Mouse (Mus musculus): ENCODE measurements at regions not wholly inside any gene's neighbourhood (a gene's known extent, or its start where the extent isn't known, plus 50 kb on each side); places are given as distances from the start of the nearest gene placed in this dataset.

DNA sequence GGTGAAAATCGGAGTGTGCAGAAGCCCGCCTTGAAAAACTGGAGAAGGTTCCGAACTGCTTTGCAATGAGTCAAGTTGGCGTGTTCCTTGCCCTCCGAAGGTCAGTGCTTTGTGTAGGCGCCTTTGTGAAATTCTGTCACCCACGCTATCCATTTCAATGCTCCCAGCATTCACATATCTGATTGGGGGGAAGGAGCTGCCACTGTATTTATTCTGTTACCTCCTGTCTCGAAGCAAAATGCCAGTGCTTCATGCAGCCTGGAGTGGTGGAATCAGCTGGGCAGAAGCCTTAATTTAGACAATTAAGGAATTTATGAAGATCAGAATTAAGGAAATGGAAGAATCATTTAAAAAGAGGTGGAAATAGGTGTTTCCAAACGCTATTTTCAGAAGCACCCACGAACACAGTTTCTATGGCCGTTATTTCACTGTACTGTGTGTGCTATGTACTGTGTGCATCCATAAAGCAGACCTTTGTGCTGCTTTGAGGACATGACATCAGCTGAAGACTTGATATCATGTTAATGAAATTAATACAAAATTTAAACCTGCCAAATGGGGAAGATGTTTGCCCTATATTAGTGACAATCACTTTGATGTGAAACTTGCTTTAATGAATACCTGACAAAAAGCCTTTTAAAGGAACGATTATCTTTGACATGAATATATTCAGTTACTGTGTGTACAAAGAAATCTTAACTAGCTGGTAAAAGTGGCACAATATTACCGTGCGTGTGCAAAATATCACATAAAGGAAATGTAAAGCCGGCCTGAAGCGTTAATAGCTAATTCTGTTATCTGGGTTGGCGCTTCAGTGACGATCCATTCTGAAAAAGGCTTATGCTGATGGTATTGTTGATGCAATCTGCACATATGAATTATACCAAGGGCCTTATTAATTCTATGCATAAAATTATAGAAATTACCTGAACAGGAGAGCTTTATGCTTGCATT, 72.9 kb upstream of the Gls start:
- no peak for DNase-seq (ENCODE audit: low spot score)

DNA sequence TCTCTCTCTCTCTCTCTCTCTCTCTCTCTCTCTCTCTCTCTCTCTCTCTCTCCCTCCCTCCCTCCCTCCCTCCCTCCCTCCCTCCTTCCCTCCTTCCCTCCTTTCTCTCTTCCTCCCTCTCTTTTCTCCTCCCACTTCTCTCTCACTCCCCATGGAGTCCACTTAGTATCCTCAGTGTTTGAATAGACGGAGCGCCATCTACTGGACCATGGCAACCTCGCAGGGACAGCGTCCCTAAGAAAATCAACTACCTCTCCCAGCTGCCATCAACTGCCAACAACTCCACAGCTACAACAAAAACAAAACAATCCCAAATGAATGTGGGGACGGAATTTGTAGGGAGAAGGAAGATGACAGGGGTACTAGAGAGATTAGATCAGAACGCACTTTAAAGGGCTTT, 69.5 kb upstream of the Gls start:
- DNase-seq (ENCODE audit: low spot score) = peak; percentile 78

DNA sequence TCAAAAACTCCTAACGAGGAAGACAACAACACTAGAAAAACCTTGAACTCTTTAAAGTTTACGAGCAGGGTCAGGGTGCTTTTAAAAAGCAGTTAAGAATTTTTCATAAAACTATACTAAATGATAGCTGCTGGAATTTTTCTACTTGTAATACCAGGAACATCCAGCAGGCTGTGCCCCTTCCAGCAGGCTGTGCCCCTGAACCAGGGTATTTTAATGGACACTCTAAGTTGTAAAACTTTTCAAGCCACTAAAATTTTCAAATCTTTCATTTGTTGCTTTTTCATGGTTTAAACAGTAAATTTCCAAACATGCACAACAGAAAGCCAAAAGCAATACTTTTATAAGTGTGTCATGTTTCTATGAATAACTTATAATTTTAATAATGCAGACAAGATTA, 68.2 kb upstream of the Gls start:
- peak; percentile 13 for DNase-seq (ENCODE audit: low spot score)

DNA sequence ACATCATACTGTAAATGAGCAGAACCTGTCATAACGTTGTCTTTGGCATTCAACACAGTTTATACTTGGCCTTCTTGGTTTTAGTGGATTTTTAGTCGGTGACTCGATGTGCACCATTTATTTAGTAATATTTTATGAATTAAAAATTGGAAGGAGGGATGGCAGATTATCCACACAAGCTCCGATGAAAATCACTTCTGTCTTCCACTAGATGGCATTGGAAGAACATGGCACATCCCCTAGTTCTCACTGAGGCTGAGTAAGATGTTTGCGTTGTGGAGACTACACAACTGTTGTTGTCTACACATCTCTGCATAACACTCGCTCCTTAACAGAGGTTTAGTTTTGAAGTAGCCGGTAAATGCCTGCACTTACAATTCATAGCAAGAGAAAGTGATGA, 66.5 kb upstream of the Gls start:
- DNase-seq (ENCODE audit: low spot score) = no peak

DNA sequence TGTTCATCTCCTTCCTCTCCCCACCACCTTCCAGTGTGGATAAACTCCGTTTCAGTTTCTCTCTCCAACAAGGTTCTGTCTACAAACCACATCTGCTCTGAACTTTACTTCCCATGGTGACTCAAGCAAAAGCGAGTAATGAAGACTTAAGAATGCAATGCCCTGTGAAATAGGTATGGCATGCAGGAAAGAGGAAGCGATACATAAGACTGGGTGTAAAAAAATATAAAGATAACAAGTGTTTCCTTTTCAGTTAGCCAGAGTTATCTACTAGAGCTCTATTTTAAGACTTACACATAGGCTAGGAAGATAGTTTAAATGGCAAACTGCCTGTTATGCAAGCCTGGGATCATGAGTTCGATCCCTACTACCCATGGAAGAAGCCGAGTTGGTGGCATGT, 65.3 kb upstream of the Gls start:
- no peak for DNase-seq (ENCODE audit: low spot score)

DNA sequence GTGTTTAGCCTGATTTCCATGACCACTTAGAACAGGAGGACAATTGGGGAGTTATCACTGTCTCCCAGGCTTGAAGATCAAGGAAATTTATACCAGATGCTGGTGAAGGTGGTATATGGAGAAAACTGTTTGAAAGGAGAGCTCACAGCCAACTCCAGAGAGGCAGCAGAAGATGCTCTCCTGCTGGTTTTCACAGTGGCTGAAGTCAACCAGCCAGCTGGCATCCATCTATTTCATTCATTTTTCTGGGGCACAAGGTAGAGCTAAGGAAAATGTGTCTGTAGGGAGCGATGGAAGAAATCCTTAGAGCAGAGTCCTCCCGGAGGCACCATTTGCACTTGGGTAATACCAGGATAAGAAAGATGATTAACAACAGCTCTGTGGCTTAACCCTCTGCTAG, 63.1 kb upstream of the Gls start:
- no peak for DNase-seq (ENCODE audit: low spot score)

DNA sequence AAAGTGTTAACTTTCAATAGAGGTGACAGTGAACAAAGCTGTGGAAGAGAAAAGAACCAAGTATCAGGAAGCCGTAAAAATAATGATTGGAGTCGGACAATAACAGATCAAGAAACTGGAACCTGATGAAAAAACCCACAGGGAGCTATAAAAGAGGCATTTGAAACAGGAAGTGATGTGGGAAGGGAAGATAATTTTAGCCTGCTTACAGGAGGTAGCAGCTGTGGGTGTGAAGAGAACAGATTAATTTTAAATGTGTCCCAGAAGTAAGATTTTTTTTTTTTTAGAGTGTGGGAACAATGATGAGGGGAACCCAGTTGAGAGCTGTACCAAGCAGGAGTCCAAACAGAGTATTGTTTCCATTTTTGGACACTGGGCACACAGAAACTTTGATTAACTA, 61.5 kb upstream of the Gls start:
- DNase-seq (ENCODE audit: low spot score) = no peak

DNA sequence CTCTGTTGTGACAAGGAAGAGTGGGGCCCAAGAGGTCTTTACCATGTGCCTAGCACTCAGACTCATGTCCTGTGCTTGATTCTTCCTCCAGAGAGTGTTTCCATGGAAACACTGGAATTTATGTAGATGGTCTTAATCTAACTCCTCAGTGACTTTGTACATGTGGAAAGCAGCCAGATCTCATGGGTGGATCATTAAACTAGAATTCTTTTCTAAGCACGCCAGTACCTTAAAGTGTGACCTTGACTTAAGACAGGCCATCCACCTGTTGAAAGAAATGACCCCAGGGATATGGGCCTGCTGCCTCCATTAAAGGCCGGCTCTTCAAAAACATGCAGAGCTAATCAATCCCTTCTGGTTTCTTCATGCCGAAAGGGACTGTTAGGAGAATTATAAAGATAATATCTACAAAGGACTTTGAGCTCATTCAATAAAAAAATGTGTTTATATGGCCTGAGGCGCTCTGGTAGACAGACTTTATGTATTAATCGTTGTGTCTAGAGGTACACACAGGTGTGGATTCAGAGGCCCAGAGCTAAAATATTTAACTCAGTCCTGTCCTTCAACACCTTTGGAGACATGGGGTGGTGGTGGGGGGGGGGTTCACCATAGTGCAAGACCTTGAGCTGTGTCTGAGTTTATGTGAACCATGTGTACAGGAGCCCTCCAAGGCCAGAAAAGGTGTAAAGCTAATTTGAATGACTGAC, 60.5 kb upstream of the Gls start:
- DNase-seq (ENCODE audit: low spot score) = no peak
